Mouse (Mus musculus): ENCODE data around the gene Zfp282. TPM values are rescaled to one million over a fixed set of nuclear protein-coding genes. Genes with fewer than 3 reads are reported as not detected.
A peak's percentile ranks its signal among the peaks of the same experiment; 100 is the strongest.

Zfp282 gene
- polyA plus RNA-seq, 1 experiment from 2014 or later, result 16.3 TPM

- DNase-seq (ENCODE audit: low spot score), result no peak
- WGBS, result 89% methylated on average over 3 of the region's 3 CpGs
- H3K27ac ChIP-seq (replicated peaks), result peak overlapping the region; percentile 89
Measured at GRCm38 (mm10) chr6:47943721-47944120, 66.7 kb downstream of the Zfp282 start.

GRCm38 (mm10) chr6:47947388-47947787, 70.4 kb downstream of the Zfp282 start:
- H3K9me3 ChIP-seq (replicated peaks), result 0 out of 2 replicates have a peak, but pooled peaks cover 5% of the 10 kb centered on the region
- peaks cover 14% of the 10 kb centered on the region; the same call in 1 of the 2 replicates for H3K27me3 ChIP-seq (ENCODE audit: low read depth, poor library complexity, severe bottlenecking)
- no peak overlapping the region for H3K27ac ChIP-seq (replicated peaks)
- WGBS, result 96% methylated on average over 4 of the region's 4 CpGs
- DNase-seq (ENCODE audit: low spot score), result no peak
- H3K4me1 ChIP-seq, result peaks cover 11% of the 10 kb centered on the region
- H3K36me3 ChIP-seq, result peaks cover 20% of the 10 kb centered on the region
- H3K4me3 ChIP-seq, result no peak overlapping the region

More at GRCm38 (mm10) chr6:47943721-47944120, 66.7 kb downstream of the Zfp282 start:
- Histone ChIP-seq H3K4me1 (peaks cover 11% of the 10 kb centered on the region), H3K36me3 (peaks cover 20% of the 10 kb centered on the region), H3K4me3 (peak overlapping the region; percentile 58), H3K9me3 (replicated peaks) (0 out of 2 replicates have a peak, but pooled peaks cover 5% of the 10 kb centered on the region), H3K27me3 (ENCODE audit: low read depth, poor library complexity, severe bottlenecking) (peaks cover 14% of the 10 kb centered on the region; the same call in 1 of the 2 replicates)

GRCm38 (mm10) chr6:47953191-47953726, 76.3 kb downstream of the Zfp282 start, which contains the start of gene Zfp956:
Zfp956 (plus strand) TSS chr6:47953390.
- peak; percentile 93 for DNase-seq (ENCODE audit: low spot score)
- peaks cover 11% of the 10 kb centered on the region for H3K4me1 ChIP-seq
- peak within 1 kb of the TSS; percentile 79 for H3K27ac ChIP-seq (replicated peaks)
- H3K27me3 ChIP-seq (ENCODE audit: low read depth, poor library complexity, severe bottlenecking), result peaks cover 9% of the 10 kb centered on the region; the same call in 1 of the 2 replicates
- 0 out of 2 replicates have a peak, but pooled peaks cover 15% of the 10 kb centered on the region for H3K36me3 ChIP-seq
- no peaks in the 10 kb centered on the region for H3K9me3 ChIP-seq (replicated peaks)
- WGBS, result under 1% methylated on average over 31 of the region's 31 CpGs
- peak within 1 kb of the TSS; percentile 76 for H3K4me3 ChIP-seq

GRCm38 (mm10) chr6:47954425-47954824, 77.4 kb downstream of the Zfp282 start:
- no peaks in the 10 kb centered on the region for H3K9me3 ChIP-seq (replicated peaks)
- no peak overlapping the region for H3K27ac ChIP-seq (replicated peaks)
- H3K27me3 ChIP-seq (ENCODE audit: low read depth, poor library complexity, severe bottlenecking), result peaks cover 9% of the 10 kb centered on the region; the same call in 1 of the 2 replicates
- DNase-seq (ENCODE audit: low spot score), result no peak
- 0 out of 2 replicates have a peak, but pooled peaks cover 17% of the 10 kb centered on the region for H3K36me3 ChIP-seq
- peak overlapping the region; percentile 76 for H3K4me3 ChIP-seq
- H3K4me1 ChIP-seq, result peaks cover 11% of the 10 kb centered on the region
- WGBS, result 90% methylated on average over 3 of the region's 3 CpGs

- H3K27me3 ChIP-seq (ENCODE audit: low read depth, poor library complexity, severe bottlenecking), result no peaks in the 10 kb centered on the region
- H3K4me3 ChIP-seq, result no peak overlapping the region
- peaks cover 8% of the 10 kb centered on the region for H3K4me1 ChIP-seq
- no peaks in the 10 kb centered on the region for H3K9me3 ChIP-seq (replicated peaks)
- H3K27ac ChIP-seq (replicated peaks), result no peak overlapping the region
- H3K36me3 ChIP-seq, result peaks cover 27% of the 10 kb centered on the region
- DNase-seq (ENCODE audit: low spot score), result no peak
Measured at GRCm38 (mm10) chr6:47957816-47958215, 80.8 kb downstream of the Zfp282 start.

Other genes starting within 250 kb of the Zfp282 start
- gene Pdia4, start 63.8 kb upstream of the Zfp282 start, polyA plus RNA-seq (2016; fragmentation: Nextera tagmentation; extraction: Ambion mirVana), result 283 and 312 TPM in 2 replicates
- gene Zfp786, start 46.3 kb upstream of the Zfp282 start, polyA plus RNA-seq (2016; fragmentation: Nextera tagmentation; extraction: Ambion mirVana), result 6.9 and 8.5 TPM in 2 replicates
- gene Zfp398, start 41.5 kb upstream of the Zfp282 start, polyA plus RNA-seq (2016; fragmentation: Nextera tagmentation; extraction: Ambion mirVana), result 8.2 and 8.8 TPM in 2 replicates
- 21.6 and 22.6 TPM in 2 replicates for gene Zfp212, start 43.3 kb downstream of the Zfp282 start, polyA plus RNA-seq (2016; fragmentation: Nextera tagmentation; extraction: Ambion mirVana)
- 6.8 and 7.5 TPM in 2 replicates for gene Zfp956, start 76.2 kb downstream of the Zfp282 start, polyA plus RNA-seq (2016; fragmentation: Nextera tagmentation; extraction: Ambion mirVana)
- 9.6 and 10.5 TPM in 2 replicates for gene Zfp777, start 171.7 kb downstream of the Zfp282 start, polyA plus RNA-seq (2016; fragmentation: Nextera tagmentation; extraction: Ambion mirVana)
- gene Zfp746, start 209.4 kb downstream of the Zfp282 start, polyA plus RNA-seq (2016; fragmentation: Nextera tagmentation; extraction: Ambion mirVana), result 19.1 and 19.3 TPM in 2 replicates

All from midbrain, embryonic 10.5 days (tissue).